Mouse (Mus musculus) neural tube, embryonic 15.5 days (tissue): ENCODE data around the gene Ranbp2. TPM values are rescaled to one million over a fixed set of nuclear protein-coding genes. Genes with fewer than 3 reads are reported as not detected.
A peak's percentile ranks its signal among the peaks of the same experiment; 100 is the strongest.

Experiments used
- ATAC-seq: fragments of 200-750 bp; cut with Nextera tagmentation; 2 replicates; pipeline ENCODE4 v1.8.0; 2017; ENCODE audit warnings: mild to moderate bottlenecking, moderate TSS enrichment, moderate library complexity; ENCODE audit not compliant: low FRiP score
- H3K27ac ChIP-seq: fragments of 300-500 bp; sonication (generic); replicated peaks from 2 replicates; pipeline ENCODE4 v1.5.1; 2015; ENCODE audit warnings: mild to moderate bottlenecking, inconsistent platforms
- H3K27me3 ChIP-seq: fragments of 300-500 bp; sonication (generic); replicated peaks from 2 replicates; pipeline ENCODE4 v1.6.1; 2015; ENCODE audit warnings: inconsistent platforms
- H3K36me3 ChIP-seq: fragments of 300-500 bp; sonication (generic); 2 replicates; pipeline ENCODE4 v1.6.1; 2015; ENCODE audit warnings: inconsistent platforms
- H3K4me1 ChIP-seq: fragments of 300-500 bp; sonication (generic); 2 replicates; pipeline ENCODE4 v1.6.1; 2015; ENCODE audit warnings: inconsistent platforms
- H3K4me2 ChIP-seq: fragments of 300-500 bp; sonication (generic); 2 replicates; pipeline ENCODE4 v1.6.1; 2015; ENCODE audit warnings: inconsistent platforms, mild to moderate bottlenecking, moderate library complexity
- H3K4me3 ChIP-seq: fragments of 300-500 bp; sonication (generic); replicated peaks from 2 replicates; pipeline ENCODE4 v1.5.1; 2015; ENCODE audit warnings: mild to moderate bottlenecking, inconsistent platforms
- H3K9ac ChIP-seq: fragments of 300-500 bp; sonication (generic); replicated peaks from 2 replicates; pipeline ENCODE4 v1.6.1; 2015; ENCODE audit warnings: mild to moderate bottlenecking, inconsistent platforms
- H3K9me3 ChIP-seq: fragments of 300-500 bp; sonication (generic); replicated peaks from 2 replicates; pipeline ENCODE4 v1.6.1; 2016; ENCODE audit warnings: inconsistent platforms
- WGBS: fragments of 180-500 bp; shearing (Covaris S2); methylation state at CpG from one replicate; pipeline ENCODE4 v1.1.7; 2015; ENCODE audit warnings: mixed read lengths; 5-methylcytosine and 5-hydroxymethylcytosine counted together
- polyA plus RNA-seq: library from polyadenylated mRNA; unstranded; fragments of >200 nt; fragmentation: Nextera tagmentation; extraction: Ambion mirVana; gene quantifications from 2 replicates; pipeline ENCODE4 v1.2.1, GENCODE M21; 2015

The Ranbp2 gene
- polyA plus RNA-seq, 1 experiment from 2014 or later: 13.2 TPM

DNA sequence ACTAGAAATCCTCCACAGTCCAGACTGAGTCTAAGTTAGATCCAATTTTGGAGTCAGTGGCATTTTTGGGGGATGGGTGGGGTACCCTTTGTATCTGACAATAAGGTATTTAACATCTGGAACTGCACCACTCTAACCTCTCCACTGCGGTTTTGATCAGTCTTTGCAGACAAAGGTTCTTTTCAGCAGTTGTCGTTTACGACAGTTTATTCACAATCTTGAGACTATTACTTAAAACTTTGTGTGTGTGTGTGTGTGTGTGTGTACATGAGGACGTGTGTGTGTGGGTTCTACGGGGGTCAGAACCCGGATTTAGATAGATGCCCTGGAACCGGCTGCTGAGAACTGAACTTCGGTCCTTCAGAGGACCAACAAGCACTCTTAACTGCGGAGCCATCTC, 870 bp upstream of the Ranbp2 start:
- Histone ChIP-seq H3K27me3 (no peaks in the 10 kb centered on the region), H3K9ac (peak overlapping the region; percentile 89), H3K4me3 (peak overlapping the region; percentile 85), H3K27ac (peak overlapping the region; percentile 94), H3K4me1 (peaks cover 11% of the 10 kb centered on the region), H3K4me2 (peak overlapping the region; percentile 67), H3K9me3 (no peaks in the 10 kb centered on the region), H3K36me3 (no peaks in the 10 kb centered on the region)
- ATAC-seq: peak; percentile 39; the same call in 1 of the 2 replicates
- WGBS: 16% methylated on average over 9 of the region's 9 CpGs

DNA sequence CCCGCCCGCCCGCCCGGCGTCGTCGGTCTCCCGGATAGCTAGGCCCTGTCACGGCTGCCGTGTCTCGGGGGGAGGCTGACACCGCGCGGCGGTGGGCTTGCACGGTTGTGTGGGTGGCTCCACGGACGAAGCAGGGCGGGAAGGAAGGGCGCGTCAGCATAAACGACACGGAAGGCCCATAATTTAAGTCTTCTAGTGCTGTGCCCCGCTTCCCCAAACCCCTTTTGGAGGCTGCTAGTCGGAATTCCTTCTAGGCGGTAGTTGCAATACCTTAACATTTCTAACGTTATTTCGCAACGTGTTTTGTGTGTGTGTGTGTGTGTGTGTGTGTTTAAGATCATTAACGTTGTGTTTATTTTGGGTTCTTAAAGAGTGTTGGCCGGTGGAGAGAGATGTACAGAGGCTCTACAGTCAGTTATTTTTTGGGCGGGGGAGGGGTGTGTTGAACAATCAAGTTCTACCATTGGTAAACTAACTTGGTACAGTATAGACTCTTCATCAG, 611 bp downstream of the Ranbp2 start:
- 2% methylated on average over 30 of the region's 32 CpGs for WGBS
- no peaks in the 10 kb centered on the region for H3K9me3 ChIP-seq
- peak; percentile 64; the same call in 1 of the 2 replicates for ATAC-seq
- H3K4me3 ChIP-seq: peak overlapping the region; percentile 85
- H3K9ac ChIP-seq: peak overlapping the region; percentile 89
- H3K36me3 ChIP-seq: 0 out of 2 replicates have a peak, but pooled peaks cover 2% of the 10 kb centered on the region
- peaks cover 11% of the 10 kb centered on the region for H3K4me1 ChIP-seq
- H3K27me3 ChIP-seq: no peaks in the 10 kb centered on the region
- H3K4me2 ChIP-seq: peak overlapping the region; percentile 68
- peak overlapping the region; percentile 94 for H3K27ac ChIP-seq

DNA sequence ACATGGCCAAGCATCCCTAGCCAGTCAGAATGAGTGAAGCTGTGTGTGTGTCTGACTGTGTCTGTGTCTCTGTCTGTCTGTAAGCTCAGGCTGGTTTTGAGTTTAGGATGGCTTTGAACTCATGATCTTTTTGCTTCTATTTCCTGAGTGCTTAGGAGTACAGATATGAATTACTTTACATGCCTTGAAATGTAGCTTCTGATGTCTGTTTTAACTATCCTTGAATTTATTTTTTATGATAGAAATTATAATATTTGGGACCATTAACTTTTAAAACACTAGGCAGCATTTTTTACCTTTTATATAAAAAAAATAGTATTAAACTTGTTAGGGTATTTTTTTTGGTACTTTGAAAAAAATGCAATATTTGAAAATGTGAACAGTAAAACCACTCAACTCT, 4.9 kb downstream of the Ranbp2 start:
- Histone ChIP-seq H3K36me3 (peaks cover 18% of the 10 kb centered on the region), H3K4me1 (peaks cover 3% of the 10 kb centered on the region), H3K9me3 (no peaks in the 10 kb centered on the region), H3K27me3 (no peaks in the 10 kb centered on the region), H3K9ac (no peak overlapping the region), H3K27ac (no peak overlapping the region), H3K4me2 (no peak overlapping the region), H3K4me3 (no peak overlapping the region)
- no peak for ATAC-seq

DNA sequence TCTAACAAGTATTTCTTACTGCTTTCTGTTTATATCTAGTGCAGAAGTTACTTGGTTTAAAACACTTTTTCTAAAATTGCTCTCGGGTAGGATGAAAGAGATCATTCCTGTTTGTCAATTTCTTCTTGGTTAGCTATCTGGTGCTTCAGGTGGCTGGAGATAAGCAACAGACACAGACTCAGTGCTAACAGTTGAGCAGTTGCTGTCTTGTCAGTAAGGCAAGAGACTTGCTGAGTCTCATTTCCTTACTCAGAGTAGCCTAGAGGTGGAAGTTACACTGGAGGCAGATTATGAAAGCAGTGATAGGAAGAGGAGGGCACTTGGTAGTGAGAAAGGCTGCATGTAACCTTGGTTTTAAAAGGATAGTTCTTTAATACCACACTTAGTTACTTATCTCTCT, 5.5 kb downstream of the Ranbp2 start:
- no peaks in the 10 kb centered on the region for H3K27me3 ChIP-seq
- no peak overlapping the region for H3K27ac ChIP-seq
- H3K9me3 ChIP-seq: no peaks in the 10 kb centered on the region
- no peak overlapping the region for H3K9ac ChIP-seq
- no peak for ATAC-seq
- H3K4me1 ChIP-seq: peaks cover 3% of the 10 kb centered on the region
- no peak overlapping the region for H3K4me3 ChIP-seq
- no peak overlapping the region for H3K4me2 ChIP-seq
- H3K36me3 ChIP-seq: peaks cover 18% of the 10 kb centered on the region
- 95% methylated on average over 1 of the region's 1 CpGs for WGBS

DNA sequence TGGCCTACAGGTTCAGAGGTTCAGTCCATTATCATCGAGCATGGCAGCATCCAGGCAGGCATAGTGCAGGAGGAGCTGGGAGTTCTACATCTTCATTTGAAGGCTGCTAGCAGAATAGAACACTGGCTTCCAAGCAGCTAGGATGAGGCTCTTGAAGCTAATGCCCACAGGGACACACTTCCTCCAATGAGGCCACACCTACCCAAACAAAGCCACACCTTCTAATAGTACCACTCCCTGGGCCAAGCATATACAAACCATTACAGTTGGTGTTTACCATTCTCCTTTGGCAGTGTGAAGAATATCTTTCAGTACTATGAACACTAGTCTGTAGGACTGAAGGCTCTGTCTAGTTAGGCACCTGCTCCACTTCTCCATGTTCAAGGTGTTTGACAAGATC, 13.2 kb downstream of the Ranbp2 start:
- ATAC-seq: no peak
- Histone ChIP-seq H3K4me2 (no peak overlapping the region), H3K4me3 (no peak overlapping the region), H3K27me3 (no peaks in the 10 kb centered on the region), H3K27ac (no peak overlapping the region), H3K9ac (no peak overlapping the region), H3K4me1 (no peaks in the 10 kb centered on the region), H3K9me3 (no peaks in the 10 kb centered on the region), H3K36me3 (peaks cover 34% of the 10 kb centered on the region)
- WGBS: 97% methylated on average over 1 of the region's 1 CpGs

DNA sequence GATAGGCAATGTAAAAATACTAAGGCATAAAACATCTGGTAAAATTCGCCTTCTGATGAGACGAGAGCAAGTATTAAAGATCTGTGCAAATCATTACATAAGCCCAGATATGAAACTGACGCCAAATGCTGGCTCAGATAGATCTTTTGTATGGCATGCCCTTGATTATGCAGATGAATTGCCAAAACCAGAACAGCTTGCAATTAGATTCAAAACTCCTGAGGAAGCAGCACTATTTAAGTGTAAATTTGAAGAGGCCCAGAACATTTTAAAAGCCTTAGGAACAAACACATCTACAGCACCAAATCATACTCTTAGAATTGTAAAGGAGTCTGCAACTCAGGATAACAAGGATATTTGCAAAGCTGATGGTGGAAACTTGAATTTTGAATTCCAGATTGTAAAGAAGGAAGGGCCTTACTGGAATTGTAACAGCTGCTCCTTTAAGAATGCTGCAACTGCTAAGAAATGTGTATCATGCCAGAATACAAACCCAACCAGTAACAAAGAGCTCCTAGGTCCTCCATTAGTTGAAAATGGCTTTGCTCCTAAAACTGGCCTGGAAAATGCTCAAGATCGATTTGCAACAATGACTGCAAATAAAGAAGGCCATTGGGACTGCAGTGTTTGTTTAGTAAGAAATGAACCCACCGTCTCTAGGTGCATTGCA, 30.5 kb downstream of the Ranbp2 start:
- H3K9ac ChIP-seq: no peak overlapping the region
- H3K9me3 ChIP-seq: no peaks in the 10 kb centered on the region
- no peak for ATAC-seq
- H3K4me1 ChIP-seq: no peaks in the 10 kb centered on the region
- no peak overlapping the region for H3K4me3 ChIP-seq
- no peak overlapping the region for H3K4me2 ChIP-seq
- 91% methylated on average over 5 of the region's 5 CpGs for WGBS
- H3K36me3 ChIP-seq: peaks cover 51% of the 10 kb centered on the region
- H3K27me3 ChIP-seq: no peaks in the 10 kb centered on the region
- H3K27ac ChIP-seq: no peak overlapping the region

DNA sequence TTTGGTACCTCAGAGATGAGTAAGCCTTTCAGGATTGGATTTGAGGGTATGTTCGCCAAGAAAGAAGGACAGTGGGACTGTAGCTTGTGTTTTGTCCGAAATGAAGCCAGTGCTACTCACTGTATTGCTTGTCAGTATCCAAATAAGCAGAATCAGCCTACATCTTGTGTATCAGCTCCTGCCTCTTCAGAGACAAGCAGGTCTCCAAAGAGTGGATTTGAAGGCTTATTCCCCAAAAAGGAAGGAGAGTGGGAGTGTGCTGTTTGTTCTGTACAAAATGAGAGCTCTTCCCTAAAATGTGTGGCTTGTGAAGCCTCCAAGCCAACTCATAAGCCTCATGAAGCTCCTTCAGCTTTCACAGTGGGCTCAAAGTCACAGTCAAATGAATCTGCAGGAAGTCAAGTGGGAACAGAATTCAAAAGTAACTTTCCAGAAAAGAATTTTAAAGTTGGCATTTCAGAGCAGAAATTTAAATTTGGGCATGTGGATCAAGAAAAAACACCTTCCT, 31.4 kb downstream of the Ranbp2 start:
- Histone ChIP-seq H3K27me3 (no peaks in the 10 kb centered on the region), H3K9ac (no peak overlapping the region), H3K4me3 (no peak overlapping the region), H3K4me2 (no peak overlapping the region), H3K9me3 (no peaks in the 10 kb centered on the region), H3K4me1 (no peaks in the 10 kb centered on the region), H3K27ac (no peak overlapping the region), H3K36me3 (peaks cover 53% of the 10 kb centered on the region)
- 96% methylated on average over 2 of the region's 2 CpGs for WGBS
- ATAC-seq: no peak

DNA sequence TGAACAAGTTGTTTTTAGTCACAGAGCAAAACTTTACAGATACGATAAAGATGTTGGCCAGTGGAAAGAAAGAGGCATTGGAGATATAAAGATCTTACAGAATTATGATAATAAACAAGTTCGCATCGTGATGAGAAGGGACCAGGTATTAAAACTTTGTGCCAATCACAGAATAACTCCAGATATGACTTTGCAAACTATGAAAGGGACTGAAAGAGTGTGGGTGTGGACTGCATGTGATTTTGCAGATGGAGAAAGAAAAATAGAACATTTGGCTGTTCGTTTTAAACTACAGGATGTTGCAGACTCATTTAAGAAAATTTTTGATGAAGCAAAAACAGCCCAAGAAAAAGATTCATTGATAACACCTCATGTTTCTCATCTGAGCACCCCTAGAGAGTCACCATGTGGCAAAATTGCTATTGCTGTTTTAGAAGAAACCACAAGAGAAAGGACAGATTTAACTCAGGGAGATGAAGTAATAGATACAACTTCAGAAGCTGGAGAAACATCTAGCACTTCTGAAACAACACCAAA, 33.3 kb downstream of the Ranbp2 start:
- no peaks in the 10 kb centered on the region for H3K9me3 ChIP-seq
- no peaks in the 10 kb centered on the region for H3K4me1 ChIP-seq
- no peak overlapping the region for H3K27ac ChIP-seq
- WGBS: 95% methylated on average over 4 of the region's 4 CpGs
- no peak overlapping the region for H3K4me2 ChIP-seq
- ATAC-seq: no peak
- H3K4me3 ChIP-seq: no peak overlapping the region
- no peak overlapping the region for H3K9ac ChIP-seq
- peaks cover 62% of the 10 kb centered on the region for H3K36me3 ChIP-seq
- no peaks in the 10 kb centered on the region for H3K27me3 ChIP-seq

DNA sequence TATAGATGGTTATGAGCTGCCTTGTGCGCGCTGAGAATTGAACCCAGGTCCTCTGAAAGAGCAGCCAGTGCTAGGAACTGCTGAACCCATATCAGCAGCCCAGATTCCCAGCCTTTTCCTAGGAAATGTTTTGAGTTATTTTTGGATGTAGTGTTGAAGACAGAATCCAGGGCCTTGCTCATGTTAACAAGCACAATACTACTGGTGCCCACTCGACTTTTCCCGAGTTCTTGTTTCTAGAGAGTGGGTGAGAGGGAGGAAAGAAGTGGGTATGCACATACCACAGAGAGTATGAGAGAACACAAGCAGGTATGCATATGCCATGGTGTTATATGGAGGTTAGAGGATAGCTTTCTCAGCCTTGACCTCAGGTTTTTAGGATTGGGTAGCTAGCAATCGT, 44.3 kb downstream of the Ranbp2 start:
- H3K4me2 ChIP-seq: no peak overlapping the region
- H3K9me3 ChIP-seq: no peaks in the 10 kb centered on the region
- no peaks in the 10 kb centered on the region for H3K4me1 ChIP-seq
- no peak for ATAC-seq
- no peak overlapping the region for H3K27ac ChIP-seq
- H3K36me3 ChIP-seq: peaks cover 48% of the 10 kb centered on the region
- H3K4me3 ChIP-seq: no peak overlapping the region
- no peak overlapping the region for H3K9ac ChIP-seq
- whole genome bisulfite sequencing: 92% methylated on average over 5 of the region's 5 CpGs
- H3K27me3 ChIP-seq: no peaks in the 10 kb centered on the region

DNA sequence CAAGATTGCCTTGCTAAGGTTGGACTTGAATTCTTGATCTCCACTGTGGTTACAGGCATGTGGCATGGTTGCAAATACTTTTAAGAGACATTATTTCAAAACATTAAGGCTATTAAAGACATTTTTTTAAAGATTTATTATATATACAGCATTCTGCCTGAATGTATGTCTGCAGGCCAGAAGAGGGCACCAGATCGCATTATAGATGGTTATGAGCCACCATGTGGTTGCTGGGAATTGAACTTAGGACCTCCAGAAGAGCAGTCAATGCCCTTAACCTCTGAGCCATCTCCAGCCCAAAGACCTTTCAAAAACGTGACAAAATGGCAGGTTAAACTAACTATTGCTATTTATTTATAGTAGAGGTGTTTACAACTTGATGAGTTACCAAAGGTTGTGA, 48.9 kb downstream of the Ranbp2 start:
- Histone ChIP-seq H3K27ac (no peak overlapping the region), H3K36me3 (peaks cover 37% of the 10 kb centered on the region), H3K4me2 (no peak overlapping the region), H3K9ac (no peak overlapping the region), H3K4me1 (peaks cover 15% of the 10 kb centered on the region), H3K4me3 (no peak overlapping the region), H3K27me3 (no peaks in the 10 kb centered on the region), H3K9me3 (no peaks in the 10 kb centered on the region)
- WGBS: 91% methylated on average over 2 of the region's 2 CpGs
- ATAC-seq: no peak

DNA sequence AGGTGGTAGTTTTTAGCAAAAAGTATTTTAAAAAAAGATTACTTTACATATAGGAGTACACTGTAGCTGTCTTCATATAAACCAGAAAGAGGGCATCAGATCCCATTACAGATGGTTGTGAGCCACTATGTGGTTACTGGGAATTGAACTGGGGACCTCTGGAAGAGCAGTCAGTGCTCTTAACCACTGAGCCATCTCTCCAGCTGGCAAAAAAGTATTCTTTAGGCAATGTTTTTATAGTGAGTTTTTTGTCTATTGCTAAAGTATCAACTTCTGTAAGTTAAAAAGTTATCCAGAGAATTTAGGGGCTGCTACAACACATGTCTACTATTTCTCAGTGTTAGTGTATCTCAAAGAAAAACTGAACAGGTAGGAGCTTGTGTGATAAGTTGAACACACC, 50.0 kb downstream of the Ranbp2 start:
- H3K4me3 ChIP-seq: no peak overlapping the region
- no peaks in the 10 kb centered on the region for H3K9me3 ChIP-seq
- H3K4me1 ChIP-seq: peaks cover 15% of the 10 kb centered on the region
- H3K36me3 ChIP-seq: peaks cover 26% of the 10 kb centered on the region
- no peaks in the 10 kb centered on the region for H3K27me3 ChIP-seq
- ATAC-seq: no peak
- 0 out of 2 replicates have a peak overlapping the region, but pooled peaks have one; percentile 88 for H3K27ac ChIP-seq
- no peak overlapping the region for H3K9ac ChIP-seq
- peak overlapping the region; percentile 66 for H3K4me2 ChIP-seq
